Mouse (Mus musculus): ENCODE measurements at regions not wholly inside any gene's neighbourhood (a gene's known extent, or its start where the extent isn't known, plus 50 kb on each side); places are given as distances from the start of the nearest gene placed in this dataset.

- DNase-seq (ENCODE audit: low spot score) (no peak), ATAC-seq (ENCODE audit: extremely low read depth, insufficient number of reproducible peaks, low FRiP score, poor library complexity, severe bottlenecking) (no peak)
- H3K36me3 ChIP-seq (replicated peaks) = no peaks in the 10 kb centered on the region
- TF ChIP-seq GATA2 (IDR thresholded peaks at IDR 0.05; ENCODE audit: borderline replicate concordance, low read depth, low read length) = no peak
- TF ChIP-seq CTCF (IDR thresholded peaks at IDR 0.05; ENCODE audit: low read depth, low read length) = no peak
- TF ChIP-seq GATA1 (IDR thresholded peaks at IDR 0.05; ENCODE audit: borderline replicate concordance, low read length) = no peak
- H3K27me3 ChIP-seq (ENCODE audit: insufficient read depth, low read length) = peaks cover 9% of the 10 kb centered on the region; the same call in 1 of the 2 replicates
- no peak overlapping the region for H3K4me3 ChIP-seq (ENCODE audit: low read depth, low read length)
- peaks cover 13% of the 10 kb centered on the region; the same call in 1 of the 2 replicates for H3K4me1 ChIP-seq (ENCODE audit: insufficient read depth, low read depth, low read length)
- H3K9me3 ChIP-seq (replicated peaks) = no peaks in the 10 kb centered on the region
Measured at GRCm38 (mm10) chr14:46614936-46615335, 145.4 kb upstream of the Cdkn3 start.

GRCm38 (mm10) chr14:46613748-46614147 lies 146.6 kb upstream of the Cdkn3 start:
- ATAC-seq (ENCODE audit: extremely low read depth, insufficient number of reproducible peaks, low FRiP score, poor library complexity, severe bottlenecking) = no peak
- no peak overlapping the region for H3K4me3 ChIP-seq (ENCODE audit: low read depth, low read length)
- H3K9me3 ChIP-seq (replicated peaks) = peaks cover under 1% of the 10 kb centered on the region; the same call in 1 of the 2 replicates
- no peaks in the 10 kb centered on the region for H3K36me3 ChIP-seq (replicated peaks)
- H3K27me3 ChIP-seq (ENCODE audit: insufficient read depth, low read length) = peaks cover 9% of the 10 kb centered on the region; the same call in 1 of the 2 replicates
- peaks cover 13% of the 10 kb centered on the region; the same call in 1 of the 2 replicates for H3K4me1 ChIP-seq (ENCODE audit: insufficient read depth, low read depth, low read length)
- TF ChIP-seq GATA2 (IDR thresholded peaks at IDR 0.05; ENCODE audit: borderline replicate concordance, low read depth, low read length) = no peak
- no peak for TF ChIP-seq GATA1 (IDR thresholded peaks at IDR 0.05; ENCODE audit: borderline replicate concordance, low read length)
- TF ChIP-seq TAL1 (conservative IDR thresholded peaks at IDR 0.05; ENCODE audit: low read depth, low read length) = no peak
- no peak for TF ChIP-seq CTCF (IDR thresholded peaks at IDR 0.05; ENCODE audit: low read depth, low read length)
- TF ChIP-seq POLR2AphosphoS5 (IDR thresholded peaks at IDR 0.05; ENCODE audit: insufficient replicate concordance, low read depth, low read length) = no peak
- DNase-seq (ENCODE audit: low spot score) = no peak

- Histone ChIP-seq H3K27me3 (ENCODE audit: insufficient read depth, low read length) (peaks cover 9% of the 10 kb centered on the region; the same call in 1 of the 2 replicates), H3K4me3 (ENCODE audit: low read depth, low read length) (no peak overlapping the region), H3K36me3 (replicated peaks) (no peaks in the 10 kb centered on the region), H3K4me1 (ENCODE audit: insufficient read depth, low read depth, low read length) (peaks cover 13% of the 10 kb centered on the region; the same call in 1 of the 2 replicates), H3K9me3 (replicated peaks) (peaks cover 5% of the 10 kb centered on the region; the same call in 1 of the 2 replicates)
- no peak for DNase-seq (ENCODE audit: low spot score)
- ATAC-seq (ENCODE audit: extremely low read depth, insufficient number of reproducible peaks, low FRiP score, poor library complexity, severe bottlenecking) = no peak
- no peak for TF ChIP-seq POLR2AphosphoS5 (IDR thresholded peaks at IDR 0.05; ENCODE audit: insufficient replicate concordance, low read depth, low read length)
Measured at GRCm38 (mm10) chr14:46613211-46613610, 147.1 kb upstream of the Cdkn3 start.

GRCm38 (mm10) chr14:46612584-46612983 lies 147.8 kb upstream of the Cdkn3 start:
- peaks cover 13% of the 10 kb centered on the region; the same call in 1 of the 2 replicates for H3K27me3 ChIP-seq (ENCODE audit: insufficient read depth, low read length)
- peaks cover 5% of the 10 kb centered on the region; the same call in 1 of the 2 replicates for H3K9me3 ChIP-seq (replicated peaks)
- TF ChIP-seq GATA1 (IDR thresholded peaks at IDR 0.05; ENCODE audit: borderline replicate concordance, low read length) (no peak), TAL1 (conservative IDR thresholded peaks at IDR 0.05; ENCODE audit: low read depth, low read length) (no peak), CTCF (IDR thresholded peaks at IDR 0.05; ENCODE audit: low read depth, low read length) (no peak), POLR2AphosphoS5 (IDR thresholded peaks at IDR 0.05; ENCODE audit: insufficient replicate concordance, low read depth, low read length) (no peak), GATA2 (IDR thresholded peaks at IDR 0.05; ENCODE audit: borderline replicate concordance, low read depth, low read length) (no peak)
- no peaks in the 10 kb centered on the region for H3K36me3 ChIP-seq (replicated peaks)
- no peak for ATAC-seq (ENCODE audit: extremely low read depth, insufficient number of reproducible peaks, low FRiP score, poor library complexity, severe bottlenecking)
- peaks cover 13% of the 10 kb centered on the region; the same call in 1 of the 2 replicates for H3K4me1 ChIP-seq (ENCODE audit: insufficient read depth, low read depth, low read length)
- DNase-seq (ENCODE audit: low spot score) = no peak
- no peak overlapping the region for H3K4me3 ChIP-seq (ENCODE audit: low read depth, low read length)

- Histone ChIP-seq H3K4me3 (ENCODE audit: low read depth, low read length) (no peak overlapping the region), H3K27me3 (ENCODE audit: insufficient read depth, low read length) (peaks cover 13% of the 10 kb centered on the region; the same call in 1 of the 2 replicates), H3K4me1 (ENCODE audit: insufficient read depth, low read depth, low read length) (peaks cover 13% of the 10 kb centered on the region; the same call in 1 of the 2 replicates), H3K9me3 (replicated peaks) (peaks cover 5% of the 10 kb centered on the region; the same call in 1 of the 2 replicates), H3K36me3 (replicated peaks) (no peaks in the 10 kb centered on the region)
- DNase-seq (ENCODE audit: low spot score) (no peak), ATAC-seq (ENCODE audit: extremely low read depth, insufficient number of reproducible peaks, low FRiP score, poor library complexity, severe bottlenecking) (no peak)
- TF ChIP-seq GATA1 (IDR thresholded peaks at IDR 0.05; ENCODE audit: borderline replicate concordance, low read length) (no peak), TAL1 (conservative IDR thresholded peaks at IDR 0.05; ENCODE audit: low read depth, low read length) (no peak), POLR2AphosphoS5 (IDR thresholded peaks at IDR 0.05; ENCODE audit: insufficient replicate concordance, low read depth, low read length) (no peak)
Measured at GRCm38 (mm10) chr14:46610926-46611325, 149.4 kb upstream of the Cdkn3 start.

- TF ChIP-seq POLR2AphosphoS5 (IDR thresholded peaks at IDR 0.05; ENCODE audit: insufficient replicate concordance, low read depth, low read length) (no peak), GATA1 (IDR thresholded peaks at IDR 0.05; ENCODE audit: borderline replicate concordance, low read length) (no peak)
- ATAC-seq (ENCODE audit: extremely low read depth, insufficient number of reproducible peaks, low FRiP score, poor library complexity, severe bottlenecking) = no peak
- Histone ChIP-seq H3K4me1 (ENCODE audit: insufficient read depth, low read depth, low read length) (peaks cover 13% of the 10 kb centered on the region; the same call in 1 of the 2 replicates), H3K36me3 (replicated peaks) (no peaks in the 10 kb centered on the region), H3K4me3 (ENCODE audit: low read depth, low read length) (no peak overlapping the region), H3K27me3 (ENCODE audit: insufficient read depth, low read length) (peaks cover 12% of the 10 kb centered on the region; the same call in 1 of the 2 replicates), H3K9me3 (replicated peaks) (peaks cover 5% of the 10 kb centered on the region; the same call in 1 of the 2 replicates)
- DNase-seq (ENCODE audit: low spot score) = no peak
Measured at GRCm38 (mm10) chr14:46610226-46610855, 150.0 kb upstream of the Cdkn3 start.

Measured in G1E (cell line).